Mouse (Mus musculus) kidney, embryonic 14.5 days (tissue): Measurements from ENCODE around the gene 0610030E20Rik. TPM values are rescaled to one million over a fixed set of nuclear protein-coding genes. Genes with fewer than 3 reads are reported as not detected.

Experiments
- ATAC-seq: fragments of 200-750 bp; cut with Nextera tagmentation; 2 replicates; pipeline ENCODE4 v1.8.0; 2017; ENCODE audit warnings: moderate number of reproducible peaks, mild to moderate bottlenecking, moderate TSS enrichment, moderate library complexity; ENCODE audit not compliant: low FRiP score, low TSS enrichment
- H3K27ac ChIP-seq: fragments of 300-500 bp; sonication (generic); 2 replicates; pipeline ENCODE4 v1.5.1; 2014; ENCODE audit warnings: low read depth, mild to moderate bottlenecking, low read length, moderate library complexity, mixed read lengths
- H3K27me3 ChIP-seq: fragments of 300-500 bp; sonication (generic); 2 replicates; pipeline ENCODE4 v1.6.1; 2014; ENCODE audit warnings: mild to moderate bottlenecking, low read length; ENCODE audit not compliant: control insufficient read depth, insufficient read depth
- H3K36me3 ChIP-seq: fragments of 300-500 bp; sonication (generic); 2 replicates; pipeline ENCODE4 v1.6.1; 2014; ENCODE audit warnings: low read length, mixed read lengths; ENCODE audit not compliant: control insufficient read depth, insufficient read depth
- H3K4me1 ChIP-seq: fragments of 300-500 bp; sonication (generic); 2 replicates; pipeline ENCODE4 v1.6.1; 2014; ENCODE audit warnings: low read length, mixed read lengths; ENCODE audit not compliant: control insufficient read depth, insufficient read depth
- H3K4me2 ChIP-seq: fragments of 300-500 bp; sonication (generic); replicated peaks from 2 replicates; pipeline ENCODE4 v1.6.1; 2014; ENCODE audit warnings: low read depth, mild to moderate bottlenecking, low read length
- H3K4me3 ChIP-seq: fragments of 300-500 bp; sonication (generic); 2 replicates; pipeline ENCODE4 v1.5.1; 2014; ENCODE audit warnings: mild to moderate bottlenecking, low read length
- H3K9ac ChIP-seq: fragments of 300-500 bp; sonication (generic); 2 replicates; pipeline ENCODE4 v1.6.1; 2014; ENCODE audit warnings: low read depth, mild to moderate bottlenecking, low read length, moderate library complexity
- H3K9me3 ChIP-seq: fragments of 300-500 bp; sonication (generic); 2 replicates; pipeline ENCODE4 v1.6.1; 2016; ENCODE audit warnings: low read length; ENCODE audit not compliant: control insufficient read depth
- WGBS: fragments of 180-500 bp; shearing (Covaris S2); extraction: QIAGEN DNeasy Blood & Tissue Kit; methylation state at CpG from one replicate; pipeline ENCODE4 v1.1.7; 2014; 5-methylcytosine and 5-hydroxymethylcytosine counted together
- polyA plus RNA-seq: library from polyadenylated mRNA; unstranded; fragments of >200 nt; fragmentation: Nextera tagmentation; extraction: Ambion mirVana; gene quantifications from 2 replicates; pipeline ENCODE4 v1.2.1, GENCODE M21; 2014

0610030E20Rik gene
- polyA plus RNA-seq = 26.7 and 29.8 TPM in 2 replicates

DNA sequence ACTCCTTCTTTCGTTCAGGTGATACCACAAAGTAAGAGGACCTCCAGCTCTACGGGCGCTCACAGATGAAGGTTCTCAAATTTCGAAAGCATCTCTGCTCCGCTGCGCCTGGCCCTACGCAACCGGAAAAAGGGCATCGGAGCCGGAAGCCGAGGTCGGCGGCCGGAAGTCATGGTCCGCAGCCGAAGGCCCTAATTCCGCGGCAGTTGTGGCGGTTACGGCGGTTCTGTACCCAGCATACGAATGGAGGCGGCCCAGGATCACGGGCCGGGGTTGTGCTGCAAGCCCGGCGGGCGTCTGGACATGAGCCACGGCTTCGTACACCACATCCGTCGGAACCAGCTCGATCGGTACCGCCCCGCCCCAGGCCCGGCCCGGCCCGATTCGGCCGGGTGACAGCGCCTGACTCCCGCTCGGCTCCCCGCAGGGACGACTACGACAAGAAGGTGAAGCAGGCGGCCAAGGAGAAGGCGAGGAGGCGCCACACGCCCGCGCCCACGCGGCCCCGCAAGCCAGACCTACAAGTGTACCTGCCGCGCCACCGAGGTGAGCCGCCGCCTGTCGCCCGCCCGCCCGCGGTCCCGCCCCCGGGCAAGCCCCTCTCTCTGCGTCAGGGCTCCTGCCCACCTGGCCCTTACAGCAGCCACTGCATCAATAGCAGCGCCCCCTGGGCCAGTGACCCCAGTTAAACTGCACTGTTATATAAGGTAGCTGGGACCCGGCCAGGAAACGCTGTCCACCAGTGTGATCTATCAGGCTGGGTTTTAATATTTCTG lies at the start of gene 0610030E20Rik:
TSS of gene 0610030E20Rik (plus strand) at position 152 of the 776 bp plus-strand sequence.
- peak within 1 kb of the TSS; percentile 50 for H3K4me3 ChIP-seq
- peak within 1 kb of the TSS; percentile 68 for H3K4me2 ChIP-seq
- under 1% methylated on average over 62 of the region's 72 CpGs for WGBS
- peaks cover 25% of the 10 kb centered on the region for H3K4me1 ChIP-seq
- H3K27me3 ChIP-seq = no peaks in the 10 kb centered on the region
- no peaks in the 10 kb centered on the region for H3K9me3 ChIP-seq
- H3K9ac ChIP-seq = peak within 1 kb of the TSS; percentile 76
- H3K27ac ChIP-seq = peak within 1 kb of the TSS; percentile 75
- ATAC-seq = peak; percentile 73
- H3K36me3 ChIP-seq = peaks cover 25% of the 10 kb centered on the region

DNA sequence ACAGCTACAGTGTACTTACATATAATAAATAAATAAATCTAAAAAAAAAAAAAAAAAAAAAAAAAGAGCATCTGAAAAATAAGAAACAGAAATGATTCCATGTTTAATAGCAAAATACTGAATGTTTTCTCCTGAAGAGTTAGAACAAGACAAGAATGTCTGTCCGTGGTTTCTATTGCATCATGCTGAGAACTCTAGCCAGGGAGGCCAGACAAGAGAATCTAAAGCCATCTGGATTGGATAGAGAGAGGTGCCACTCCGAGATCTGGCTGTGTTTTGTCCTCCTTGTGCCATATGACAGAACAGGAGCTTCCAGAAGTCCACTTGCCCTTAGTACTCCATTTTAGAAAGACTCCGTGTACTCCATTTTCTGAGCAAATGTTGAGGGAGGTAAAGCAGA lies 49.3 kb upstream of the 0610030E20Rik start:
- H3K27me3 ChIP-seq = no peaks in the 10 kb centered on the region
- no peaks in the 10 kb centered on the region for H3K9me3 ChIP-seq
- no peak overlapping the region for H3K27ac ChIP-seq
- no peaks in the 10 kb centered on the region; the same call in 1 of the 2 replicates for H3K4me1 ChIP-seq
- H3K9ac ChIP-seq = no peak overlapping the region
- 85% methylated on average over 3 of the region's 3 CpGs for WGBS
- H3K36me3 ChIP-seq = no peaks in the 10 kb centered on the region
- ATAC-seq = no peak
- no peak overlapping the region for H3K4me2 ChIP-seq
- no peak overlapping the region for H3K4me3 ChIP-seq

DNA sequence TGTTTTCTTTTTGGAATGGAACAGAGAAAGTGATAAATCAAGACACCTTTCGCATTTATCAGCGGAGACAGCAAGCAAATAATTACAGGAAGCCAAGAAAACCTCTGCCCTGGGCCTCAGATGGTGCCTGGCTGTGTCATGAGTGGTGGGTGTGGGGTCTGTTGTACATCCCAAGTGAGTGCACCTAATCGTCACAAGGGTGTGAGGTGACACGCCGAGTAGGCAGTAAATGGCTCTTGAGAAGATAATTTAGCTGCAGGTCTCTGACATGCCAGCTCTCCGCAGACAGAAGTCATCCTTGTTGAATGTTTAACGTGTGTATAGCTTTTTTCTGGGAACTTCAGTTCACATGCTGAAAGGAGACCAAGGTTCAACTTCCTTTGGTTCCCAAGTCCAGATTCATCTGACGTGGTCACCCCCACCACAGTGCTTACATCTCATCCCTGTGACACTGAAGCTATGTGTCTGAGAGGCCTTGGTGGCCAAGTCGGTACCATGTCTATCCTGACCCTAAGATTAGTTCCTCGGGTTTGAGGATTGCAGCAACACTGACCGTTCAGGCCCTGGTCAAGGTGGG lies 44.7 kb upstream of the 0610030E20Rik start:
- Histone ChIP-seq H3K36me3 (no peaks in the 10 kb centered on the region), H3K4me3 (no peak overlapping the region), H3K27me3 (no peaks in the 10 kb centered on the region), H3K4me2 (no peak overlapping the region), H3K9ac (no peak overlapping the region), H3K9me3 (no peaks in the 10 kb centered on the region), H3K4me1 (no peaks in the 10 kb centered on the region), H3K27ac (no peak overlapping the region)
- 58% methylated on average over 11 of the region's 11 CpGs for WGBS
- ATAC-seq = no peak; the same call in 1 of the 2 replicates

DNA sequence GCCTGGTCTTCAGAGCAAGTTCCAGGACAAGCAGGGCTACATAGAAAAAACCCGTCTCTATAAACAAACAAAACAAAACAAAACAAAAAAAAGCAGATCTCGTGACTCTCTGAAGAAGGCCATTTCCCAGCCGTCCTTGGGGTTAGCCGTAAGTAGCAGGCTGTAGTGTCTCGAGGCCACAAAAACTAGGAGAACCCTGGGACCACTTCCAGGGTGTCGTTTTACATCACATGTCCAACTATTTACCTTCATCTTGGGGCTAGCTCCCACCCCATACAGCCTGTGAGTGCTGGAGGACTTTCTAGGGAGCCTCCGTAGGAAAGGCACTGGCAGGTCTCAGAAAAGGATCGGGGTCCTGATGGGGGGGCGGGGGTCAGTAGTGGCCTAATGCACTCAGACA lies 43.6 kb upstream of the 0610030E20Rik start:
- Histone ChIP-seq H3K9ac (no peak overlapping the region), H3K9me3 (no peaks in the 10 kb centered on the region), H3K4me2 (no peak overlapping the region), H3K4me1 (no peaks in the 10 kb centered on the region), H3K36me3 (no peaks in the 10 kb centered on the region), H3K4me3 (no peak overlapping the region), H3K27me3 (no peaks in the 10 kb centered on the region), H3K27ac (no peak overlapping the region)
- WGBS = 38% methylated on average over 9 of the region's 9 CpGs
- no peak; the same call in 1 of the 2 replicates for ATAC-seq

DNA sequence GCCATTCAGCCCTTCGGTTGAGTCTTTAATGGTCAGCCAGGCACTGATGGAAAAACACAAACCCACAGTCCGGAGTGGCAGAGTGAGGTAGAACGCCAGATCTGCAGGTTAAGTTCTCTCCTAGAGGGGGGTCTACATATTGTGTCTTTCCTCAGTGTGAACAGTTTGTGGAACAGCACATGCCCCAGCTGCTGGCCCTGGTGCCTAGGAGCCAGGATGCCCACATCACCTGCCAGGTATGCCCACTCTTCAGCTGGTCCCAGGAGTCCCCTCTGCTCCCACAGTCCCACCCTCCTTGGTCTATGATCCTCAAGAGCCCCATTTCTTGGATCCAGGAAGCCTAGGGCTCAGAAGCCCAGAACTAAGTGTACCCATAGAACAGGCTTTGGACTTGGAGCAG lies 34.9 kb upstream of the 0610030E20Rik start:
- Histone ChIP-seq H3K4me3 (no peak overlapping the region), H3K4me2 (no peak overlapping the region), H3K27ac (no peak overlapping the region), H3K9ac (no peak overlapping the region), H3K27me3 (no peaks in the 10 kb centered on the region), H3K36me3 (peaks cover 14% of the 10 kb centered on the region; the same call in 1 of the 2 replicates), H3K9me3 (no peaks in the 10 kb centered on the region), H3K4me1 (no peaks in the 10 kb centered on the region)
- WGBS = 92% methylated on average over 3 of the region's 3 CpGs
- ATAC-seq = no peak

DNA sequence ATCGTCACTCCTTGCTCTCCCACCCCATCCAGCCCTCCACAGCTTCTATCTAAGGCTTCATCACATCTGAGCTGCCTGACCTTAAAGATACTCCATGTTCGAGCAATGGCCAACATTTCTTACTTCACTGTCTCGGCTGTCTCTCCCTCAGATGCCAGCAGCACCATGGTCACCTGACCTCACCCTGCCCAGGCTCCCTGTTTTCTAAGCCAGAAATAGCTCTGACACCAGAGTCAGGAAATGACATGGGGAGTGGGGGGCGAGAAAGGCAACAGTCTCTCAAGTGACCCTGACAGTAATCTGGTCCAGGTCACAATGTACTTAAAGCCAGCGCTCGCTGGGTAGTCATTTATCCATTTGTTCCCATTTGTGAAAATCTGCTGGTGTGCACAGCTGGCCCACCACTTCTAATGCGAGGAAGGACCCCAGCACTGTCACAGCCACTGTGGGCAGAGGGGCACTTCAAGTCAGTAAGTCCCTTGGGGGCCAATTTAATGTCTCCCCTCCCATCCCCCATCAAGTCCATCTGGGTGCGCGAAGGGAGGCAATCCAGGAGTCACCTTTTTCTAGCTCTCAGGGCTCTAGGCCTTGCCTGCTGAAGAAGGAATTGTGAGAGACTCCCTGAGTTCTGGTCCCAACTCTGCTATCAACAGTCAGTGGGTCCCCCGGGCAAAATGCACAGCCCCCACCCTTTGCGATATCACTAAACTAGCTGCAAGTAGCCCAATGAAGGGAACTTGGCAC lies 33.8 kb upstream of the 0610030E20Rik start:
- Histone ChIP-seq H3K9me3 (no peaks in the 10 kb centered on the region), H3K36me3 (peaks cover 25% of the 10 kb centered on the region), H3K27ac (no peak overlapping the region), H3K4me2 (no peak overlapping the region), H3K4me1 (no peaks in the 10 kb centered on the region), H3K9ac (no peak overlapping the region), H3K27me3 (no peaks in the 10 kb centered on the region), H3K4me3 (no peak overlapping the region)
- ATAC-seq = no peak
- WGBS = 87% methylated on average over 11 of the region's 11 CpGs

DNA sequence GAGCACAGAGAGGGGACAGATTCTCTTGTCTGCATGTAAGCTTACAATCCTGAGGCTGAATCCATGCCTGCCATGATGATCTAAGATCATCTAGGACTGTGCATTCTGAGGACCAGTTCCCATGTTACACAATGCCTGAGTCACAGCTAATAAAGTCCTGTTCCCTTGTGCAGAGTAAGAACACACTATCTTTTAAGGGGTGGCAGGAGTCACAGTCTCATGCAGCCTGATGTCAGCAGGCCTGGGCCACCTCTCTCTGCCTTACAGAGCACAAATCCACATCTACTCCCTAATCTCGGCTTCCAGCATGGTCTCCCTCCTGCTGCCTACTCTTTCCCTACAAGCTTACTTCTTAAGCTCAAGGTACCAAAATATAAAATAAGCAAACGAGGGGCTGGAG lies 31.7 kb upstream of the 0610030E20Rik start:
- Histone ChIP-seq H3K4me2 (no peak overlapping the region), H3K36me3 (peaks cover 46% of the 10 kb centered on the region), H3K9ac (no peak overlapping the region), H3K27me3 (no peaks in the 10 kb centered on the region), H3K27ac (no peak overlapping the region), H3K4me1 (no peaks in the 10 kb centered on the region), H3K9me3 (no peaks in the 10 kb centered on the region), H3K4me3 (no peak overlapping the region)
- ATAC-seq = no peak
- WGBS = 78% methylated on average over 2 of the region's 2 CpGs

DNA sequence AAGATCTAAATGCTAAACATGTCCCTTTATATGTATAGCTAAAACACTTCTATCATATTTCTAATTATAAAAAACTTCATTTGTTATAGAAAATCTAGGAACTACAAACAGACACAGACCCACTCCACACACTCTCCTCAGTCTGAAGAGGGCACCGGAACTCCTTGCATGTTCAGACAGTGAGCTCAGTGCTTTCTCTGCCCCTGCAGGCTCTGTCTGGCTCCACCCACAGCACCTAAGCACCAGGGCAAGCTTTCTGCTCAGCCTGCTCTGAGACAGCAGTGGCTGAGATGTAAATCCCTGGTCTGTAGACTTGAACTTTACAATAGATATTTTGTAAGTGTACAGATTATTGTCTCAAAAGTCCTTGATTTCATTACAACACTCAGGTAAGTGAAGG lies 31.1 kb upstream of the 0610030E20Rik start:
- Histone ChIP-seq H3K36me3 (peaks cover 52% of the 10 kb centered on the region), H3K9me3 (no peaks in the 10 kb centered on the region)
- 69% methylated on average over 1 of the region's 1 CpGs for WGBS

DNA sequence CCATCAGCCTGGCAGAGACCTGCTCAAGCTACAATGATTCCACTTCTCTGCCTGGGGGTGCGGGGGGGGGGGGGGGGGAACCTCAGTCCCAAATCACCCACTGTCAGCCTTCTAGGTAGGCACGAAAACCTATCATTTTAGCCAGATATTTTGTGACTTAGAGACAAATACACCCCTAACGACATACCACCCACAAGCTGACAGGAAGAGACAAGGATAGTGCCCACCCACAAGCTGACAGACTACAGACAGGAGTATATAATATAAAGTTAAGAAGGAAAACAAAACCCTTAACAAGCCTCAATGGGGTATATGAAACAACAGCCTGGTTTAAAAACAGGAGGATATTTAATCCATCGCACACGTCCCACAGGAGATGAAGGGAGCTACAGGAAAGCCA lies 28.7 kb upstream of the 0610030E20Rik start:
- H3K36me3 ChIP-seq = peaks cover 68% of the 10 kb centered on the region
- no peak overlapping the region for H3K4me3 ChIP-seq
- no peaks in the 10 kb centered on the region for H3K9me3 ChIP-seq
- H3K4me1 ChIP-seq = no peaks in the 10 kb centered on the region
- WGBS = 86% methylated on average over 5 of the region's 5 CpGs
- H3K4me2 ChIP-seq = no peak overlapping the region
- H3K27me3 ChIP-seq = no peaks in the 10 kb centered on the region
- no peak for ATAC-seq
- no peak overlapping the region for H3K9ac ChIP-seq
- H3K27ac ChIP-seq = no peak overlapping the region

More for the DNA sequence above, 31.1 kb upstream of the 0610030E20Rik start:
- no peak for ATAC-seq
- Histone ChIP-seq H3K27ac (no peak overlapping the region), H3K4me1 (no peaks in the 10 kb centered on the region), H3K4me3 (no peak overlapping the region), H3K9ac (no peak overlapping the region), H3K4me2 (no peak overlapping the region), H3K27me3 (no peaks in the 10 kb centered on the region)
